Mouse (Mus musculus) gastrocnemius, postnatal 14 days (tissue): Measurements from ENCODE around the gene Gabrd. TPM values are rescaled to one million over a fixed set of nuclear protein-coding genes. Genes with fewer than 3 reads are reported as not detected.
"Not testable (repeated sequence)": the region's sequence is repeated elsewhere in the genome, so short reads cannot be mapped to it uniquely, and the experiment has no call there.

Experiments
- DNase-seq: peaks from one replicate; pipeline ENCODE4 v3.0.0; 2021; ENCODE audit warnings: mixed read lengths
- intact Hi-C: fragments of 180-260 bp; cut with DNase I; formaldehyde crosslinking; loops from one replicate; pipeline ENCODE4 v1.15.1; 2025; ENCODE audit warnings: low total_unique reads
- long read RNA-seq, 2 experiments: library from polyadenylated mRNA; stranded (forward); transcript quantifications; one replicate each; pipeline ENCODE4 v2.0.0; 2021
- total RNA-seq, 2 experiments: library from RNA; stranded (reverse); gene quantifications; 2 replicates each; pipeline ENCODE4 v1.2.3; 2021

Gabrd gene
- under 1 TPM; 0.53 to 0.62 TPM for total RNA-seq
- long read RNA-seq, experiment 1 = 0 reads
- long read RNA-seq, experiment 2 = 0 reads

DNA sequence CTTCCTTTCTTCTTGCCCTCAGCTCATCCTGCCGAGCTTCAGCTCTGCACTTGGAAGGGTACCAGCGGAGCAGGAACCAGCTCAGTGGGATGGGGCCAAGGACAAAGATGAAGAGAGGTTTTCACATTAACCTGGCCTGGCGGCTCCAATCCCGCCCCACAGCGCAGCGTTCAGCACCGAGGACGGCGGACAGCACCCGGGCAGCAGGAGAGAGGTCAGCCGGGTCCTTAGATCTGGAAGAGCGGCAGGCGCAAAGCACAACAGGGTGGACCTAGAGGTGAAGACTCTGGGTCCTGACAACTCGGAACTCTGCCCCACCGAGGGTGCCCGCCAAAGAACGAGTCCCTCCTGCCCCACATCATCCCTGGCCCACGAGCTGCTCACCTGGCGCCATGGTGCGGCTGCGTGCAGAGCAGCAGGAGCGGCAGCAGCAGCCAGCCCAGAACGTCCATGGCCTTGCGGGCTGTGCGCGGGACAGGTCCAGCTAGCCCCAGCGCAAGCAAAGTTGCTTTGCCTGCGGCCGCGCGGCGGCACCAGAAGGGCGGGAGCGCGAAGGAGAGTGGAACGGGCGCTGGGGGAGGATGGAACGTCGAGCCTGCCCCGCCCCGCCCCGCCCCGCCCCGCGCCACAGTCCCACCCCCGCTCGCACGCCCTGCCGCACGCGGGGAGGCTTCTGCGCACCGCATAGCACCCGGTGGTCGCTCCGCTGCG, at the start of gene Gabrd:
TSS of gene Gabrd (minus strand) at position 602 of the 711 bp plus-strand sequence.
- intact Hi-C loops = no loop called here
- DNase-seq = peak; percentile 58

DNA sequence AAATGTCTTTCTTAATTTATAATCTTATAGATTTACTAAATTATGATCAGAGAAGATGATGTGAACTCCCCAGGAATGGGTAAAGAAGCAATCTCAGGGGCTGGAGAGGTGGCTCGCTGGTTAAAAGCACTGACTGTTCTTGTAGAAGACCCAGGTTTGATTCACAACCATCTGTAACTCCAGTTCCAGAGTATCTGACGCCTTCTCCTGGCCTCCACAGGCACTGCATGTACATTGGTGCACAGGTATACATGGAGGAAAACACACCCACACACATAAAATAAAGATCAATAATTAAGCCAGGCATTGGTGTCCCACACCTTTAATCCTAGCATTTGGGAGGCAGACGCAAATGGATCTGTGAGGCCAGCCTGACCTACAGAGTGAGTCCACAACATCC, 44.9 kb upstream of the Gabrd start:
- DNase-seq = no peak
- intact Hi-C loops = no loop called here

DNA sequence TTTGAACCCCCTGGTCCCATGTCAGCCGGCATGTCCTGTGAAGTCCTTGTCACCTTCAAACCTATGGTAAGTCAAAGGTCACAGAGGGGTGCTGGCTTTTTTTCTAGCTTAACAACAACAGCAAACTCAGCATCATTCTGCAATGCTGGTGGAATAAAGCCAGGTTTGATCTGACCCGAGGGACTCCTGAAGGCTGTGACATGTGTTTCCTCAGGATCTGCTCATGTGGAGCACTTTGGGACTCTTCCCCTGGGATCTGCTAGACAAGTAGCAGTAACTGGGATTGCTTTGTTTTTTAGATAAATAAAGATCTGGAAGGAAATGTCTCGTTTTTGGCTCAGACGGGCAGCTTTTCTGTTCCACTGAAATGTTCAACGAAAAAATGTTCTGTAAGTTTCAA, 36.1 kb upstream of the Gabrd start:
- intact Hi-C loops = no loop called here

DNA sequence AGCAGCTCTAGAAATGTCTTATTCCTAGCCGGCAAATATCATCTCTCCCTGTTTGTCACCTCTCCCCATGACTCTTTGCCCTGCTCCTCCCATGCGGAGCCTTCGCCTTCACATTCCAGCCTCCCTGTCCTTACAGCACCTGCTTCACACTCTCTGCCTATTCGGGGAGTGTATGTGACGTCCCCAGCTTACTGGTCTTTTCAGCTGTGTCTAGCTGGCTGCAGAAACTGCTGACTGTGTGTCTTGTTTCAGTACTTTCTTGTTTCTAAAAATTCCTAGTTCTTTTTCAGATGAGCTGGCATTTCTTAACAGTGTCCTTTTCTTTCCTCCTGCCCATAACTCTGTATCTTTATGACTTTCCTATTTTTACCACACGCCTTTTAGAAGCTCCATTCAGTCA, 34.4 kb upstream of the Gabrd start:
- intact Hi-C loops = no loop called here
- no peak for DNase-seq

More for the DNA sequence above, 36.1 kb upstream of the Gabrd start:
- DNase-seq = no peak

DNA sequence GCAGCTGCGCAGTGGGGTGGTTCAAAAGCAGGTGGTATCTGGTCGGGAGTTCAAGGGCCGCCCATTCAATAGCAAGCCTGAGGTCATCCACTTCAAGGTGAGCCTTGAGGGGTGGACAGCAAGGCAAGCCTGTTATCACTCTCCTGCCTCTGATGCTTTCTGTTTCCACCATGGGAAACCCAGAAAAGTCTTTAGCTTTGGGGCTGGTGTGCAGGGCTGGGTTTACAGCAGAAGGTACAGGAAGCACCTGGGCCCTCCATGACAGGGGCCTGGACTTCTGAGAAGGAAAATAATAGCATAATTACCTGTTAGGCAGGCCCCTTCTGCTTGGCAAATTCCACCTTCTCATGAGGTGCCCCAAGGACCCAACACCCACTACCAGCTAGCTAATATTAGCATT, 31.3 kb upstream of the Gabrd start:
- intact Hi-C loops = no loop called here
- DNase-seq = no peak

DNA sequence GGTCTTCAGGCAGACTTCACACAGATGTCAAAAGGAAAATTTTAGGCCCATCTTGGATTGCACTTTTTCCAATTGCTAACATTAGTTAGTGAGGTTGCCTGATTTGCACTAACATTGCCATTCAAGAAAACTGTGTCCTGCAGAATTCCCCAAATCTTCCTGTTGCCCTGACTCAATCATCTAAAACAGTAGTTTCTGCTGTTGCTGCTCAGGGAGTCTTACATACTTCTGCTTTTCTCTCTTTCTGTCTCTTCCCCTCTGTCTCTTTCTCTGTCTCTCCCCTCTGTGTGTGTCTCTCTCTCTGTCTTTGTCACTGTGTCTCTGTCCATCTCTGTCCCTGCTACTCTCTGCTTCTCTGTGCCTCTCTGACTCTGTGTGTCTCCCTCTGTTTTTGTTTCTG, 30.5 kb upstream of the Gabrd start:
- no peak for DNase-seq
- intact Hi-C loops = no loop called here

DNA sequence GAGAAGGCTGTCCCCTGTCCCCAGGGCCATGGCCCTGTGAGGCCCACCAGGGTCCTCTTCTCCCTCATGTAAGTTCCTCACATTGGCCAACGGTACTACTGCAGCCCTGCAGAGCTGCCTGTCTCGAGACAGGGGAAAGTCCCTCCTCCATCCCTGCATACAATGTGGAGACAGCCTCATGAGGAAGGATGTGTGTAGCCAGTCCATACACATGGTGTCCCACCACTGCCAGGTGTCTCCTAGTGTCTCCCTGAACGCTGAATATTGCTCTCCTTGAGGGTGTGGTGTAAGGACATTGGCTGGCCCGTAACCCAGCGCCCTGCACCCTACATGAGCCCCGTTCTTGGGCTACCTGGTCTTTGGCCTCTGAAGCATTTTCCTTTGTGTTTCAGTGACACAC, 28.4 kb upstream of the Gabrd start:
- intact Hi-C loops = no loop called here
- no peak for DNase-seq

DNA sequence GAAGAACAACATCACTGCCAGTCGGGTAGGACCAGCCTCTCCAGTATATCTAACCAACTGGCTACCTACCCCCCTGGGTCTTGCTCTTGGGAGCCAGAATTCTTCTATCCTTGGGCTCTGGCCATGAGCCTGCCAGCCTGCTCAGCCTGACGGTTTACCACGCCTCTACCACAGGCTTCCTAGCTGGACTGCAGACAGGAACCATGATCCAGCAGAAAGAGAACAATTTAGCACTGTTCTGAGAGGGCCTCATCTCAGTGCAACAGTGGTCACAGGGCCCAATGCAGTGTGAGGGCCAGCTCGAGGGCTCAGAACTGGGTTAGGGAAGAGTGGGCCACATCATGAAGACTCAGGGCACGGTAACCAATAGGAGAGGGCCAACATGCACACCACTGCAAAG, 26.1 kb upstream of the Gabrd start:
- intact Hi-C loops = no loop called here
- no peak for DNase-seq

DNA sequence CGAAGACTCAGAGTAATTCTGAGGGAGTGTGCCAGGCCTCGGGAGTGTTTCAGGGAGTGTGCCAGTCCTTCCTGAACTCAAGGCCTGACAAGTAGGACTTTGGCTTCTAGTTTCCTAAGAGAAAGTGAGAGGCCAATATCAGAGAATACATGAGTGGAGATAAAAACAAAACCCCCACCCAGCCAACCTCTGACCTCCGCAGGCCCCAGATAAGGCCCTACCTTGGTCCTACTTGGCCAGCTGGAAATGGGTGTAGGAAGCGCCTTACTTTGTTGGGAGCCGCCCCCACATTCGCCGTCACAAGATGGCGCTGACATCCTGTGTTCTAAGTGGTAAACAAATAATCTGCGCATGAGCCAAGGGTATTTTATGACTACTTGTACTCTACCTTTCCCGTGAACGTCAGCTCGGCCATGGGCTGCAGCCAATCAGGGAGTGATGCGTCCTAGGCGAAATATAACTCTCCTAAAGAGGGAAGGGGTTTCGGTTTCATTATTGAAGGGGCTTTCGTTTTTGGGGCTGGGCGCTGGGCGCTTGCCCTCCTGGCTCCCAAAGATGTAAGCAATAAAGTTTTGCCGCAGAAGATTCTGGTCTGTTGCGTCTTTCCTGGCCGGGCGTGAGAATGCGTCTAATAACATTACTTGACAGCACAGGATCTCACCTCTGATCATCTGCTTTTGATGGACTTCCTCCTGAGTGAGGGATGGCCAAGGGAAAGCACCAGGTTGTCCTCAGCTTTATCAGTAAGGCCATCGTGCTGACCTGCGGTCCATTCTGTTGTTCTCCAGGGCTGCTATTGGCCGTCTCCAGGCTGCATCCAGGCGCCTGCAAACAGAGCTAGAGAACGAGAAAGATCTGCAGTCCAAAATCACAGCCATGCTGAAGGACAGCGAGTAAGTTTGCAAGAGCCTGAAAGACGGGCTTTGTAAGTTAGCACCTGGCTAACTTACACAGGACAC, 23.8 kb upstream of the Gabrd start:
- intact Hi-C loops, DNase-seq: not testable (repeated sequence)

DNA sequence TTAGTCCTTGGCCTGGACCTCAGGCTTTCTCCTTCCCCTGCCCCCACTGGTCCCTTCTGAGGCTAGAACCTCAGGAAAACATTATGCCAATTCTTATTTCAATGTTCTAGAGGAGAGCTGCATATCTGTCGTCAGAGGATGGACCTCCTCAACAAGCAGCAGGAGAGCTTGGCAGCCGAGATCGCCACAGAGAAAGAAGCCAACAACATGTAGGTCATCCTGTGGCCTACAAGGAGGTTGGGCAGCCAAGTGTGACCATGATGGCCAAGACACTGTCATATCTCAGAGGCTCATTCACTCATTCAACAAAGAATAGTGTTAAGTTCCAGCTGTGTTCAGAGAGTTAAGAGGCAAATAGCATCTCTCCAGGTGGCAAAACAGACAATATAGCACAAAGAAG, 22.2 kb upstream of the Gabrd start:
- no peak for DNase-seq
- intact Hi-C loops = no loop called here

DNA sequence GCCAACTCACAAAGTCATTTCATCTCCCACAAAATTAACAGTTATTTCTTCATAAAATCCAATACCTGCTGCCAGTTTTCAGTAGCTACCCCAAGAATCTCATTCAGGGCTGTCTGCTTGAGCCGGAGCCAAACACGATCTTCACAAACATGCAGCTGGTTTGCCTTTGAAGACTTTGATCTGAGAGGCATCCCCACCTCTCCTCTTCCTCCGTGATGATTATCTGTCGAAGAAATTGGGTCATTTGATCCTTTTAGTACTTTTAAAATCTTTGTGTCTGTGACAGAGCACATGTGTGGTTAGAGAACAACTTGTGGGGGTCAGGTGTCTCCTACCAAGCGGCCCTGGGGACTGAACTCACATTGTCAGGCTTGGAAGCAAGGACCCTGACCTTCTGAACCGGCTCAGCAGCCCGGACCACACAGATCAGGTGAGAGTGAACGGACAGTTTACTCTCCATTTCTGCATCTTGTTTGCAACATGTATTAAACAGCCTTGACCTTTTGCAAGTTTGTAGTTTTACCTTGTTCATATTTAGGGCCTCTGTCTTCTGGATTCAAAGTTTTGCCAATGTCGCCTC, 16.8 kb upstream of the Gabrd start:
- no peak for DNase-seq
- intact Hi-C loops = no loop called here

DNA sequence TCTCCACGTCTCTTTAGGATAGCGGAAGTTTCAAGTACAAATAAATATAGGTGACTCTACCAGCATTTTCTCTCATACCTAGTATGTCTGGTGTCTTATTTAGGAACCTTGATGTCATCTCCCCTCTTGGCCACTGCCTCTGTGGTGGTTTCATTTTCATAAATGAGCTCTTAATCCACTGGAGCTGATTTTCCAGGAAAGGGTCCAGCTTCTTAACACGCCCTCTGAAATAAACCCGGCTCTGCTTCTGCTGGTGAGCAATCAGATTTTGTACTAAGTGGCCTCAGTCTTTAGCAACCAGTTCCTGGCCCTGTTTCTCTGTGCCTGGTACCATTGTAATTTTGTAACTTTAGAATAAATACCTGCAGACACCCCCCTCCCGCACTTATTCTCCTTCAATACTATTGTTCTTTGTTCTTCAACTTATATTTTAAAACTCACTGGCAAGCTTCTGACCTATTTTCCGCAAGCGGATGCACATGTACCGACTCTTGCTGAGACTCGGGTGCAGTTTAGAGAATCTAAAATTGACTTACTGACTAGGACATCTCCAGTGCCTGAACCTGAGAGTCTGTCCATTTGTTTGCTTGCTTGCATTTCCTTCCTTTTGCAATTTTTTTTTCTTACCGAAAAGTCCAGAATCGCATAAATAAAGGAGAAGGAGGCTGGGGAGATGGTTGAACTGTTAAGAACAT, 15.9 kb upstream of the Gabrd start:
- intact Hi-C loops = no loop called here
- peak; percentile 9 for DNase-seq

DNA sequence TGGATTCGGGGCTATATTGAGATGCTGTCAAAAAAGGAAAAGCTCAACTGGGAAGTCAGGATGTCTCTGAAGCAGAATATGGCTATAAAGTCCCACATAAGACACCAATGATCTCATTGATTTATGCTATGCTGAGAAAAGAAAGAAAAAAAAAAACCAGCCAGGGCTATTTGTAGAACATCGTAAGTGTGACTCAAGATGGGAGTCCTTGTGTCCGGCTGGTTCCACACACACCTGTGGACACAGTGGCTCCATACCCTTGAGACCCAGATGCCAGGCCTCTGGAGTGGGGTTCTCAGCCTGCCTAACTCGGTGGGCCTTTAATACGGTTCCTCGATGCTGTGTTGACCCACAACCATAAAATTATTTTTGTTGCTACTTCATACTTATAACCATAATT, 14.2 kb upstream of the Gabrd start:
- no peak for DNase-seq
- intact Hi-C loops = no loop called here

DNA sequence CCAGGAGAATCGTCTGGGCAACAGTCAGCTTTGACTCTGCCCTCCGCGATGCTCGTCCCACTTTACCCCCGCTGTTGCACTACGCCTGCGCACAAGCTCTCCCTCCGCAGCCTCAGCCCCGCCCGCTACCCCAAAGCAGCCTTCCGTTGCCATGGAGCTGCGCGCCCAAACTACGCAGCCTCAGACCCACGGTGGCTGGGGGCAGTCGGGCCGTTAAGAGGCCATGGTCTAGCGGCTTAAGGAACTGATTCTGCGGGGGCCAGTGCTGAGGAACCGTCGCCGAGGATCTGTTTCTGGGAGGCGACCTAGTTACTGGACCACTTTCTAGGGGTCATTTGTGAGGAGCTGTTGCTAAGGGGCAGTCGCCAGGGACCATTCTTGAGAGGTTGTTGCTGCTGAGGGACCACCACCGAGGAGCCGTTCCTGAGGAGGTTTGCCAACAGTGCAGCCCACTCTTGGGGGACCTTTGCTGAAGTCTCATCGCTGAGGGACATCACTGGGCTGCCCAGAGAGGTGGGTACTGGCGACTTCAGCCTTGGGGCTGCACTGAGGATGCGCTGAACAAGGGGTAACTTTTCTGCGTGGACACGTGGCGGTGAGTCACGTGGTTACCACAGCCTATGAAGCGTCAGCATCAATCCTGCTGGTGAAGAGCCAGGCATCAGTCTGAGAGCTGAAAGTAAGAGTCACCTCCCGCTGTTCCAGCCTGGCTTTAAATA, 11.3 kb upstream of the Gabrd start, which contains the start of gene Cfap74:
TSS of gene Cfap74 (plus strand) at position 133 of the 719 bp plus-strand sequence.
- DNase-seq = peak; percentile 84
- intact Hi-C loops = no loop called here

DNA sequence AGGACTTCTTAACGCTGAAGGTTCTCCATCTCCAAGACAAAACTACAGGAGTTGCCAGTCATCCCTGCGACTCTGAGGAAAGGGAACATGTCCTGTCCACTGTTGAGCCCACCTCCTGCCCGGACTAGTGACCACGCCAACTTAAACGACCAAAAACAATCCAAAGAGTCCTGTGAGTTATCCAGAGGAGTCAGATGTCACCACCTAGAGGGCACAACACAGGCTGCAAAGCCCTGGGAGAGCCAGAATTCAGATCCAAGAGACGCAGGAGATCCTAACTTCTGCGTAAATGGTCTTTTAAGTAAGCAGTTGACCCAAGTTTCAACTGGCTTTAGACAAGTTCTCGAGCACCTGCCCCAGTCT, 10.8 kb upstream of the Gabrd start:
- intact Hi-C loops = no loop called here

DNA sequence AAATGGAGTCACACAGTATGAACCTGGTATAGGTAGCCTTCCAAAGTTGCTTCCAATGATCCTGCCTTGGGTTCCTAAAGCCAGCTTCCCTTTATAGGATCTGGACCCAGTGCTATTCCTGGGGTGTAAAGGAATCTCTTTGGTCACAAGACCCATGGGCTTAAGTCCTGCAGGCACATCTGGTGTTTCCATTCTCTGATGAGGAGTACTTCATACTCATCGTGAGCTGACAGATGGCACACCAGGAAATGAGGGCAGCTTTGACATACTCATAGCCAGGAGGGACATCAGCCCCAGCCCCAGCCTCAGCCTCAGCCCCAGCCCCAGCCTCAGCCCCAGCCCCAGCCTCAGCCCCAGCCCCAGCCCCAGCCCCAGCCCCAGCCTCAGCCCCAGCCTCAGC, 4.6 kb upstream of the Gabrd start:
- intact Hi-C loops = no loop called here
- DNase-seq = no peak

More for the DNA sequence above, 10.8 kb upstream of the Gabrd start:
- no peak for DNase-seq

DNA sequence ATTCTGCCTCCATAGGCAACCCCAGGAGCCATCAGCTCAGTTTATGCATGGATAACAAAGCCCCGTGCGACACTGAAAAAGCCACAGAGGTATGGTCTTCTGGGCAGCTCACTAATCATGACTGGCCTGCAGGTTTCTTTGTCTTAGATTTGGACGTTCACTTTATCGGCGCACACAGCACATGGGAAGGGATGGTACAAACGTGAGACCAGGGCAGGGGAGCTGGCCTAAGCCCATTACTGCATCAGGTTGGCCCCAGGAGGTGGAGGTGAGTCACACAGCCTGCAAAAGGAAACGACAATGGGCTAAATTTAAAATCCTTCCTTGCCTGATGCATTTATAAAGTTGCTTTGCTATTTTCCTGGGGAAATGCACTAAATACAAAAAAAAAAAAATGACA, 3.2 kb upstream of the Gabrd start:
- DNase-seq = no peak
- intact Hi-C loops = no loop called here

DNA sequence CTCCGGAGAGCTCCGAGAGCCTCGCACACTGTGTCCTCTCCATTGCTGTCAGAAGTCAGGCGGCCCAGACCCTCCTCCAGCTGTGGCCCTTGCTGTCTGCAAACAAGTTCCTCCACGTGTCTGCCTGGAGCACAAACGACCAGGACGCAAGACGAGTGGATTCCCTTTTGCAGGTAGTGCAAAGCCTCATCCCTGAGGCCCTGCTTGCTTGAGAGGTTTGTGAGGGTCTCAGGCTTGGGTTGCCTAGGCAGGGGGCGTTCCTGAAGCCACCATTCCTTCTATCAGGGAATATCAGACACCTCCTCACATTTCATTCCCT, 269 bp upstream of the Gabrd start:
- DNase-seq = no peak
- intact Hi-C loops = no loop called here

DNA sequence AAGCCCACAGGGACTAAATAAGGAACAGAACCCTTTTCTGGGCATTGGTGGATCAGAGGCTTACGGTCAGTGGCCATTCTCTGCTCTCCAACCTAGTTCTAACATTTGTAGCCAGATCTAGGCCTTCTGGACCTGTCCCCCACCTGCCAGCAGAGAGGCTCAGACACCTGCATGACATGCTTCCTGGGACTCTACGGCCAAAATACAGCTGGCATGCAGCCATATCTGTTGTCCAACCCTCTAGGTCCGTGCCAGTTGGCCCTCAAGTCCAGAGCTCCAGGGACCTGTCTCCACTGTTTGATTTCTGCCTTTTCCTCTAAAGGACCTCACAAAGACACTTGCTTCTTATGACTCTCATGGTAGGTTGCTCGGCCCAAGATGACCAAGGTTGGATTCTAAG, 1.2 kb downstream of the Gabrd start:
- intact Hi-C loops = no loop called here

More for the DNA sequence above, 1.2 kb downstream of the Gabrd start:
- no peak for DNase-seq
